Mouse (Mus musculus): ENCODE data around the gene Stard7.

Gene Stard7

DNA sequence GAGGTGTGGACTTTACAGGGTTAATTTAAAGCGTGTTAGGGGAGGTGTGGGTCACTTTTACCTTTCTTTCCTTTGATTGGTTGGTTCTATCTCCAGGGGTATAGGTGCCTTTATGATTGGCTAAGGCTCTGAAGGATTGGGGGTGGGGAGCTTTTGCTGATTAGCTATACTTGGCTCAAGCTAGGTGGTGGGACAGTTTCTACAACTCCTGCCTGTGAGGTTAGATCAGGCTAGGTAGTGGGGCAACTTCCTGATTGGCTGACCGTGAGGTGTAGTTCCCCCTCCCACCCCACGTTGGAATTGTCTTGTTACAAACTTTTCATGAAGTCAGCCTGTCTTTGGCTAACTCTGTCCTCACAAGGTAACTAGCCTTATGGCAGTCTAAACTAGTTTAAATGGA, 37.2 kb downstream of the Stard7 start:
- ChIA-PET POLR2A (interaction anchor here in 3 of 4 experiments (0.7 to 1.7 kb wide), 8 partner anchors 8 to 109 kb away, joined by 3 to 6 read pairs (median 3); partner anchors contain the start of gene Stard7 (in 1 of the 3)), CTCF (interaction anchor here in 2 of 4 experiments (0.6 to 1.3 kb wide), 6 partner anchors 23 to 656 kb away, joined by 3 to 5 read pairs (median 4); partner anchors contain the start of gene Dusp2 (in 1 of the 2))

DNA sequence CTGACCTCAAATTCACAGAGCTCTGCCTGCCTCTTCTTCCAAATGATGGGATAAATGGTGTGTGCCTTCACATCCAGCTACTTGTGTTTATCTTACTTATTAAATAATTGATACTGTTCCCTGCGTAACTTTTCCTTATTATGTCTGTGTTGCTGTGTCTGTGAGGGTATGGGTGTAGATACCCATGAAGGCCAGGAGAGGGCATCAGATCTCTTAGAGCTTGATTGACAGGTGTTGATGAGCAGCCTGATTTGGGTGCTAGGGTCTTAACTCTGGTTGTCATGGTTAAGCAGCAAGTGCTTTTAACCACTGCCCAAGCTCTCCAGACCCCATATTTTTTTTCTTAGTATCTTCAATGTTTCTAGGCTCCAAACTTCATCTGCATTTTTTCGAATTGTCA, 38.6 kb downstream of the Stard7 start:
- CTCF ChIA-PET = interaction anchor here in 3 of 4 experiments (0.6 to 1.8 kb wide), 8 partner anchors 26 to 251 kb away, joined by 3 to 10 read pairs (median 5); partner anchors contain the start of genes Ciao1 (in 1 of the 3) and Tmem127 (in 1 of the 3)
- POLR2A ChIA-PET = interaction anchor here in 2 of 4 experiments (1.1 to 1.3 kb wide), 3 partner anchors 11 to 39 kb away, joined by 3 to 5 read pairs (median 4); partner anchors contain the start of gene Stard7 (in 2 of the 2)

DNA sequence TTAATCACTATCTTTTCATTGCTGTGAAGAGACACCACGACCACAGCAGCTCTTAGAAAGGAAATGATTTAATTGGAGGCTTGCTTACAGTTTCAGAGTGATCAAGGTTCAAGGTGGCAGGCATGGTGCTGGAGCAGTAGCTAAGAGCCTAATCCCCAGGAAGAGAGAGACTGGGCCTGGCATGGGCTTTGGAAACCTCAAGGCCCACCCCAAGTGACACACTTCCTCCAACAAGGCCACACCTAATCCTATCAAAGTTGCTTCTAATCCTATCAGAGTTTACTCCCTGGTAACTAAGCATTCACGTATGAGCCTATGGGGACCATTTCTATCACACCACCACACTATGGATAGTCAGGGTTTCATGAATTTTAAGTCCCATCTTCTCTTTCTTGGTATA, 40.2 kb downstream of the Stard7 start:
- POLR2A ChIA-PET = interaction anchor here in 1 of 4 experiments (0.9 kb wide), 1 partner anchor 11 kb away, joined by 3 read pairs; no protein-coding TSS in a partner anchor
- CTCF ChIA-PET = interaction anchor here in 1 of 4 experiments (0.7 kb wide), 1 partner anchor 191 kb away, joined by 4 read pairs; no protein-coding TSS in a partner anchor

DNA sequence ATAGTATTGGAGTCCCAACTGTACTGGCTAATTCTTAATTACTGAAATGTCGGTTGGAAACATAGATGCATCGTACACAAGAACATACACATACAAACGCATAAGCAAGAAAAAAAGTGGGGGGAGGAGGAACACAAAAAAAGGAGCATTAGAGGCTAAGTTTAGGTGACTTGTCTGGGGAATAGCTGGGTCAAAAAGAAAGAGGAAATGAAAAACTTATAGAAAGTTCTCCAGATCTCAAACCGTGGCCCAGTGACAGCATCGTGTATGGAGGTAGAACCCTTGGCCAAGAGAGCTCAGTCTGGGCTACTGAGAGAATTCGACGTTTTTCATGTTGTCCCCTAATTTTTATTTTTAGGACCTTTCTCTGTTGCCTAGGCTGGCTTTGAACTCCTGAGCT, 40.7 kb downstream of the Stard7 start:
- ChIA-PET CTCF (no interaction called here), POLR2A (interaction anchor here in 1 of 4 experiments (0.9 kb wide), 1 partner anchor 11 kb away, joined by 3 read pairs; no protein-coding TSS in a partner anchor)

DNA sequence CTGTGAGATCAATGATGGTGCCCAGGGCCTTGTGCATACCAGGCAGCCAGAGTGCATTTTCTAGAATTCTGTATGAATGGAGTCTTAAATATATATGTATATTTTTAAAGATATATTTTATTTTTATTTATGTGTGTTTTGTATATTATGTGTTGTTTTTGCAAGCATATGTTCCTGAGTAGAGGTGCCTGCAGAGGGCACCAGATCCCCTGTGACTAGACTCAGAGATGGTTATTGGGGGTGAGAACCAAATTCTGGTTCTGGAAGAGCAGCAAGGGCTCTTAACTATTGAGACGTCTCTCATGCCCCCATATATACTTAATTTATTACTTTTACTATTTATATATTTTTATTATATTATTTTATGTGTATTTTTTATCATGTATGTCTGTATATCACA, 41.2 kb downstream of the Stard7 start:
- ChIA-PET CTCF (no interaction called here), POLR2A (interaction anchor here in 1 of 4 experiments (1.0 kb wide), 1 partner anchor 241 kb away, joined by 4 read pairs; the partner anchor contains the start of gene Blvra)

DNA sequence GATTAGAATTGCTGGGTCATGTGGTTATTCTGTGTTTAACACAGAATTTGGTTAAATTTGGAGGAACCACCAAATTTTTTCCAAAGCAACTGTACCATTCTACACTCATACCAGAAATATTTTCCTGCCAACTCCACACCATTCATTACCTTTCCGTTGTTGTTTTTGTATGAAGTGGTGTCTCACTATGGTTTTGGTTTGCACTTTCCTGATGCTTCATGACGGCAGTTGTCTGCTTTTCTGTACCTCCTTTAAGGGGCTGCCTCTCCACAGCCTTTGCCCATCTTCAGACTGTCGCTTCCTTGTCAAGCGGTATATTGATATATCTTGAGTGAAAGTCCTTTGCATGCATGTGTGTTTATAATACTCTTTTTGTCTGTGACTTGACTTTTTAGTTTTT, 42.8 kb downstream of the Stard7 start:
- CTCF ChIA-PET = no interaction called here
- POLR2A ChIA-PET = no interaction called here

DNA sequence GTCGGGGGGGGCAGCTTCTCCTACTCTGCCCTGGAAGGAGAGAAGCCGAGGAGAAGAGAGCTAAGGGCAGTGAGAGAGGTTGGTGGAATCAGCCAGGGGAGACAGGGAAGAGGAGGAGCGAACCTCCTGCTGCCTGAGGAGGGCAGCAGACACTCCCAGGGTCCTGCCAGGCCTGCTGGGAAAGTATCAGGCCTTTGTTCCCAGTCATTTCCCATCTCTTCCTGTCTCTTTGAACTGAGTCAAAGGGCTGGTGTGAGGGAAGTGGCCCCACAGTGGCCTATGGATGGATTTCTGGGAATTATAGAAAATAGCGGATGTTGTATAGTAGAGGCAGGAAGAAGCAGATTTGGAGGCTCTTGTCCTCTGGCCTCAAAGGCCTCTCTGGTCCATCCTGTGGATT, 43.9 kb downstream of the Stard7 start:
- ChIA-PET POLR2A (interaction anchor here in 2 of 4 experiments (0.9 to 1.7 kb wide), 4 partner anchors 13 to 271 kb away, joined by 3 to 6 read pairs (median 4); no protein-coding TSS in a partner anchor), CTCF (interaction anchor here in 1 of 4 experiments (1.0 to 1.4 kb wide), 3 partner anchors 15 to 28 kb away, joined by 3 to 4 read pairs (median 3); partner anchors contain the start of gene Dusp2)

DNA sequence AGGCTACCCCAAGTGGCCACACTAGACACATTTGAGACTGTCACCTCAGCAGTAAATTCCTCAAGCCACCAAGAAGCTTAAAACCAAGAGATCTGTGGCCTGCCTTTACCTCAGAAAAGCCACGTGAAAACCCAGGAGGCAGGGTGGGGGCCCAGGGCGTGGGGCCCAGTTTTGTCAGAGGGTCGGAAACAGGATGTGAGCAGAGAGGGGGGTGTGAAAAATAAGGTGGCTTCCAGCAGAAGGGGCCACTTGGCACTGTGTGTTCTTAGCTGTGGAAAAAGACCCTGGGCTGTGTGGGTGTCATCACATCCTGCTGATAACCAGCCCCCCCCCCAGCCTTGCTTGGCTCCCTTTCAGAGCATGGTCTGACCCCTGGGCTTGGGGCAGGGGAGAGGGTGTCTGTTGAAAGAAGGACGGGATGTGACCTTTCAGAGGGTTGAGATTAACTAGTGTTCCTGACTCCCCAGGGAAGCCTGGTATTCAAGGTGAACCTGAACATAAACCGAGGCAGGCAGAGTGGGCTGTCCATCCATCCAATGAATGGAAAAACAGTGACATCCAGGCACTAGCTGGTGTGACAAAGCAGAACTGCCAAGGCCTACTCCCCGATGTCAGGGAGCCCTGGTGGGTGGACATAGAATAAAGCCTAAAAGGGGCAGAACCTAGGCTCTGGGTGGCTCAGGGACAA, 44.6 kb downstream of the Stard7 start:
- POLR2A ChIA-PET = interaction anchor here in 2 of 4 experiments (0.9 to 1.7 kb wide), 5 partner anchors 12 to 270 kb away, joined by 3 to 6 read pairs (median 3); no protein-coding TSS in a partner anchor
- CTCF ChIA-PET = interaction anchor here in 1 of 4 experiments (1.4 kb wide), 1 partner anchor 22 kb away, joined by 3 read pairs; the partner anchor contains the start of gene Dusp2

DNA sequence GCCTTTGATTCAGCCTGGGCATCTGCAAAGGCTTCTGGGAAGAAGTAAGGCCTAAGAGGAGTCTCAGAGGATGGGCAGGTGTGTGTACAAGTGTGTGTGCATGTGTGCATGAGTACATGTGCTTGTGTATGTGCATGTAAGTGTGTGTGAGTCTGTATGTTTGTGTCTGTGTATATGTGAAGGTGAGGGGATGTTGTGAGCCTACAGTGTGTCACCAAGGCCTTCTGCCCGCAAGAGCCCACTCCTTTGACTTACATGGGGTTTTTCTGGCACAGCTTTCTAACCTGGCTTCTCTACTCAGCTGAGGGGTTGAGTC, 45.1 kb downstream of the Stard7 start:
- CTCF ChIA-PET = no interaction called here

DNA sequence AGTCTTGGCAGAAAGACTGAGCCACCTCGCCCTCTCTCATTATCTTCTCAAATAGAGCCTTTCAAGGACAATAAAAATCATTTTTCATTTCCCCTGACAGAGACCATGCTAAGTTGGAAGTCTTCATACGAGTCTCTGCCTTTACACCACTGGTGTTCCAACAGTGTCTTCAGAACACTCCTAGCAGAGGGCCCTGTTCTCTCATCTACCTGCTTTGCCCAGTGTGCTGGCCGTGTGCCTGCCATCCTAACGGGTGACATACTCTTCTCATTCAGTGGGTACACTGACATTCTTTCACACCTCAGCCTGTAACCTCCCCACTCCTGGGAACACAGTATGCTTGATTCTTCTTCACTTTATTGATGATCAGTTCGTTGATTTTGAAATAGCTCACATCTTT, 46.4 kb downstream of the Stard7 start:
- ChIA-PET CTCF (no interaction called here), POLR2A (interaction anchor here in 1 of 4 experiments (0.5 kb wide), 1 partner anchor 1828 kb away, joined by 3 read pairs; no protein-coding TSS in a partner anchor)

More for the DNA sequence above, 45.1 kb downstream of the Stard7 start:
- POLR2A ChIA-PET = interaction anchor here in 1 of 4 experiments (1.7 kb wide), 1 partner anchor 11 kb away, joined by 6 read pairs; no protein-coding TSS in a partner anchor

DNA sequence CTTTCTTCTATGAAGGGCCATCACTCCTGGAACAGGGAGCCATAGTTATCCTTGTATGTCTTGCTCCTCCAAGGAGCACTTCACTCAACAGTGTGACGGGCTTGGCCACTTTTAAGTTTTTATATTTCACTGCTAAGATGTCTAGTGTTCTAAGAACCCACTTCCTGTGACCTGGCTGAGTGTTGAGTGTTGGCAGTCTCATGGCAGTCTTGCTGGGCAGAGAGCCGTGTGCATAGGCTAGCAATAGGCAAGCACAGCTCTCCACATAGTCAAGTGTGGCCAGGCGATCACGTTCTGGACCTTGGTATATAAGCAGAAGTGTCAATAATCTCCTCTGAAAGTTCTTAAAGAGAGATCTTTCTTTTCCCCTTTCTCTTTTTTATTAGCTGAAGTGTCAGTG, 48.1 kb downstream of the Stard7 start:
- POLR2A ChIA-PET = no interaction called here
- CTCF ChIA-PET = no interaction called here

DNA sequence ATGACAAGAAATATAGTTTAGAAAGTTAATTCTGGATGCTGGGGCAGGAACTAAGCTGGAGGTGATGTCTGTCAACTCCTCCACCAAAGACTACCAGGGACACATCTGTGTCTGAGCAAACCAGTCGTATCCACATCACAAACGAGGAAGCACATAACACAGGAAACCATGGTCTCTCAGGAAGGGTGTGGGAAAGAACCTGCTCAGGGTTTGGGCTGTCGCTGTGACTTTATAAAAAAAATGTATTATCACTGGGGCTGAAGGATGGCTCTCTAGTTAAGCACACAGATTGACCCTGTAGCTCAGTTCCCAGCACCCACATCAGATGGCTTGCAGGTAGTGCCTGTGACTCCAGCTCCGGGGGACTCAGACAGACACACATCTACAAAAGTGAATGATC, 49.1 kb downstream of the Stard7 start:
- CTCF ChIA-PET = interaction anchor here in 2 of 4 experiments (0.7 to 1.2 kb wide), 2 partner anchors 182 kb away, joined by 3 to 4 read pairs; no protein-coding TSS in a partner anchor
- POLR2A ChIA-PET = interaction anchor here in 1 of 4 experiments (0.7 kb wide), 1 partner anchor 339 kb away, joined by 3 read pairs; no protein-coding TSS in a partner anchor

DNA sequence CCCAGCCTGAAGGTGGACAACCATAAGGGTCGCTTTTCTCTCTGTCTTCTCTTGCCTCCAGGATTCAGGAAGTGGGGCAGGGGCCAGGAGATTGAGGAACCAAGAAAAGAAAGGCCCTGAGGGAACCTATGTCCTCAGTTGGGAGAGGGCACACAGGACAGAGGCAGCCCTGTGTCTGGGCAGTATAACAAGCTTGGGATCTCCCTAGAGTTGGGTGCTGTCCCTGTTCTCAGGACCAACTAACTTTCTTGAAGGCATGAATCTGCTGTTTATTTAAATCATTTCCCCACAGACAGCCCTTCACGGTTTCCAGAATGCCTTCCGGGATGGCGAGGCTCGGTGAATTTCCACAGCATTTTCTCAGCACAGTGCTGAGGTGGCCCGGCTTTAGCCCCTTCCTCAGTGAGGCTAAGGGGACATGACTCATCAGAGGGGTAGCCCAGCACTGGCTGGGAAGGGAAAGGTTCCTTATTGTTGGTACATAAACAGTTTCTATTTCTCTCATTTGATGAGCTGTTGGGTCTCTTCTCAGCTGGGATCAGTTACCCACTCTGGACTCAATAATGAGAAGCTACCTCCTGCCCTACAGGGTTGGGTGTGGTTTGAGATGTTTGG, 52.8 kb downstream of the Stard7 start:
- ChIA-PET POLR2A (interaction anchor here in 1 of 4 experiments (1.0 kb wide), 1 partner anchor 122 kb away, joined by 3 read pairs; the partner anchor contains the start of gene Fahd2a), CTCF (interaction anchor here in 1 of 4 experiments (1.1 kb wide), 1 partner anchor 19 kb away, joined by 3 read pairs; no protein-coding TSS in a partner anchor)

DNA sequence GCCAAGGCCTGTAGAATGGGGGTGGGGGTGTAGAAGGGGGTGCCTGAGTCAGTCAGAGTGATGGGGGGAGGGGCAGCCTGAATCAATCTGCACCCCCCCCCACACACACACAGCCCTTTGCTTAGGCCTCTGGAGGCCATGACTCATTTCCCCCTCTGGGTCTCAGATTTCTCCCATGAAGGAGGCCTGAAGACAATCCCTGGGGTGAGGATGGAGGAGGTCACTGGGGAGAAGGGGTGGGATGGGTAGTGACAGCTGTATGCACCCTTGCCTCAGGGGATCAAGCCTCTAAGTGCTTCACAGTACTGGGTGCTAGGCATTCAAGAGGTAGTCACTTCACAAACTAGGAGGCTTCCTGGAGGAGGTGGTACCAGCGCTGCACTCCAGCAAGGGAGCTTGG, 53.6 kb downstream of the Stard7 start:
- ChIA-PET POLR2A (interaction anchor here in 1 of 4 experiments (0.7 kb wide), 1 partner anchor 55 kb away, joined by 3 read pairs; no protein-coding TSS in a partner anchor), CTCF (no interaction called here)

DNA sequence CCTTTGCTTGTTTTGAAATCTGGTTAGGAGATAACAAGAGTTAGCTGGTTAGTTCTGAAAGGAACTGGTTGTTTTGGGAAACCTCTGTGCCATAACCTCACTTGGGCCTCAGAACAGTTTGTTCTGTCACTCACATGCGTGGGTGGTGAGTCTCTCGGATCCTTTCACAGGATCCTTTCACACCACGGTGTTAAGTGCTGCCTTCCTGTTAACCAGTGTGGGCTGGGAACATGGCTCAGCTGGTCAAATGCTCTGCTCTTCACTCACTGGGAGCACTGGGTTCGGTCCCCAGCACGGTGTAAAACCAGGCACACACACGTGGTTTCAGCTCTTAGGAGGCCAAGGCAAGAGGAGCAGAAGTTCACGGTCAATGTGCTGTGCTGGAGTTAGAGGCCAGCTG, 54.4 kb downstream of the Stard7 start:
- ChIA-PET POLR2A (interaction anchor here in 3 of 4 experiments (0.6 to 1.4 kb wide), 4 partner anchors 12 to 102 kb away, joined by 3 to 12 read pairs (median 4); partner anchors contain the start of gene Dusp2 (in 1 of the 3)), CTCF (no interaction called here)

DNA sequence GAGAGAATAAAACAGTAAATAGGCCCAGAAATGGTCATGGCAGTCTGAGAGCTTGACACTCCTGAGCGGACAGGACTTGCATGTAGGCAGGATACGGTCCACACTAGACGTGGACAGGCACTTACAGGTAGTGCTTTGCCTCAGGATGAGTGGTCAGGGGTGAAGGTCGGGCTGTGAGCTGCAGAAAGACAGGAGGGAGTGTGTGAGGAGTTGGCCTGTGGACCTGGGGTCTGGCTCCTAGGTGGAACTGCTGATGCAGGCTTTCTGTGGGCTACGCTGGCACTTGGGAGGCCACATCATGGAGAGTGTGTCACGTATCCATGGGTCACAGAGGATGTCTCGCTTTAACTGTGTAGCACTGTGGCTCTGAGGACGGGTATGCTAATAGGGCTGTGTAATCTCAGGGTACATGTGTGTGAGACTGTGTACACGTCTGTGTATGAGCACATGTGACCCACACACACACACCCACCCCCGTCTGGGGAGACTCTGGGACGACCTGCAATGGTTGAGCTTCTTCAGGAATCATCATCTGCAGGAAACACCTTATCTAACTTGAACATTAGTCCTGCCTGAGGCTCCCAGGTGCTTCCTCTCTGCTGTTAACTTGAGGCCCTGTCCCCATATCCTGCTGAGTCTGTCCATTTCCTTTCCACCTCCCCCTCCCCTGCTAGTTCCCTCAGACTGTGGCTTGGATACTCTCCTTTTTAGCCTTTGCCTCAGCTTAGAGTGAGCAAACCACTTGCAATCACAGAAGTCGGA, 58.3 kb downstream of the Stard7 start:
- ChIA-PET CTCF (interaction anchor here in 1 of 4 experiments (1.5 to 1.6 kb wide), 2 partner anchors 13 to 15 kb away, joined by 4 to 8 read pairs; no protein-coding TSS in a partner anchor), POLR2A (interaction anchor here in 2 of 4 experiments (0.9 to 1.4 kb wide), 2 partner anchors 8 to 14 kb away, joined by 3 read pairs; partner anchors contain the start of gene Dusp2 (in 1 of the 2))

DNA sequence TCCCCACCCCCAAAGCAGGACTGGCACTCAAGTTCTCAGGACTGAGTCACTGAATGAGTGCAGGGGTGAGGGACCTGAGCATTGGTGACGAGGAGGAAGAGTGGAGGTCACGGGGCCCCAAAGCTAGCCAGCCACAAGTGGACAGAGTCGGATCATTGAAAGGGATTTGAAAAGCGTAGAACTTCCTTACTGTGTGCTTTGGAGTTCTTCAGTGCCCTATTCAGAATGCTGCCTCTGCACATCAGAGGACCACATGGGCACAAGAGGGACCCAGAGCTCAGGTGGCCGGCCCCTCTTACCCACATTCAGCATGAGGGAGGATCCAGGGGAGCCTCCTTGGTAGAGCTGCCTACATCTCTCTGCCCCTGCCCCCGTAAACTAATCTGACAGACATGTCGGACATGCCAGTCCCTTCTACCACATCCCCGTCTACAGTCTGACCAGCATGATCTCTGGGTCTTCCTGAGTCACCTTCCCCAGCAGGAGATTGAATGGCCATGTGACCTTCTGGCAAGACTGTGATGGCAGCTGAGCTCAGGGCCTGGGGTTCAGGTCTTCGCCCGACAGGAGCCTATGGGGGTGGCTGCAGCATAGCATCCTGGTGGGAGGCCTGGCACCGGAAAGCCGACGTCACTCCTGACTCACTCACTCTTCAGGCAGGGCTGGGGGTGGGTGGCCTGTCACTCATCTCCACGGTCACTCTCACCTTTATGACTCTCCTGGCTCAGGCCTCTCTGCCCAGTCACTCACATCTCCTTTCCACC, 63.0 kb downstream of the Stard7 start:
- ChIA-PET POLR2A (interaction anchor here in 2 of 4 experiments (0.5 to 1.1 kb wide), 3 partner anchors 26 to 27 kb away, joined by 3 to 5 read pairs (median 4); no protein-coding TSS in a partner anchor), CTCF (no interaction called here)

All from embryonic stem cell, embryonic (primary cell).